ENCODE assay signal across 12 mouse cellular contexts in genomic region chr4:152029997-152030396, GRCm38 (mm10). TPM values are rescaled to one million over a fixed set of nuclear protein-coding genes. Genes with fewer than 3 reads are reported as not detected.
DNase-seq lines count a peak whose midpoint lies in the region; ATAC-seq lines count a peak whose summit lies in the region.
"Had no signal": no experiment of that assay in that cellular context is flagged by ENCODE, and none has a peak within 500 bp of the region (broad histone marks: within the 10 kb centered on the region; RNA-seq: fewer than 3 reads in every experiment).

No protein-coding gene starts in this region.

- no peak overlapping the region for H3K9ac ChIP-seq in limb, embryonic 15.5 days
- H3K9ac ChIP-seq: intestine, embryonic 15.5 days had no signal

- 65% methylated on average over 4 of the region's 4 CpGs for WGBS in limb, embryonic 15.5 days

- intact Hi-C loops in heart, postnatal 25 days (cut with DNase I): no loop called here

- H3K27ac ChIP-seq in limb, embryonic 15.5 days: peak overlapping the region; percentile 50; the same call in 1 of the 2 replicates
- H3K27ac ChIP-seq: intestine, embryonic 15.5 days had no signal

- no peaks in the 10 kb centered on the region for H3K9me3 ChIP-seq in limb, embryonic 15.5 days
- H3K9me3 ChIP-seq: intestine, embryonic 15.5 days had no signal

- DNase-seq in kidney, postnatal 10 days: peak; percentile 40
- no peak for DNase-seq in kidney, adult 9 months
- DNase-seq in 416B (ENCODE audit: low read depth): peak; percentile 64
- DNase-seq in adipocyte (ENCODE audit: low spot score): peak; percentile 23
- DNase-seq in natural killer cell, adult 2 months (ENCODE audit: low spot score in 2 of 2): no peak
- DNase-seq in heart, postnatal 25 days (ENCODE audit: low spot score): no peak
- DNase-seq: adrenal gland, postnatal 25 days; layer of hippocampus, postnatal 36 days; thymus, postnatal 4 days had no signal

- H3K4me3 ChIP-seq in limb, embryonic 15.5 days: no peak overlapping the region
- H3K4me3 ChIP-seq: intestine, embryonic 15.5 days had no signal

- peak overlapping the region; percentile 10; the same call in 1 of the 2 replicates for H3K4me2 ChIP-seq in limb, embryonic 15.5 days
- H3K4me2 ChIP-seq: intestine, embryonic 15.5 days had no signal

- H3K27me3 ChIP-seq in limb, embryonic 15.5 days: no peaks in the 10 kb centered on the region
- H3K27me3 ChIP-seq: intestine, embryonic 15.5 days had no signal

- H3K4me1 ChIP-seq in limb, embryonic 15.5 days: peaks cover 40% of the 10 kb centered on the region

- no peak for ATAC-seq in limb, embryonic 15.5 days (ENCODE audit: insufficient number of reproducible peaks, low FRiP score, low TSS enrichment, low read depth)
- ATAC-seq in CD4-positive, CD25-positive, alpha-beta regulatory T cell, adult 4 months: no peak
- ATAC-seq: intestine, embryonic 15.5 days had no signal

- H3K36me3 ChIP-seq in limb, embryonic 15.5 days: peaks cover 3% of the 10 kb centered on the region; the same call in 1 of the 2 replicates
- H3K36me3 ChIP-seq: intestine, embryonic 15.5 days had no signal

RNA-seq across cellular contexts. Expression of gene Zbtb48, which starts 2.5 kb away (rescaled TPM):
- polyA plus RNA-seq in limb, embryonic 15.5 days (2015; fragmentation: Nextera tagmentation; extraction: Ambion mirVana): 17.2 and 19.5 TPM in 2 replicates
- 10 to 100 TPM; 19.9 to 26.7 TPM for polyA plus RNA-seq in CD4-positive, CD25-positive, alpha-beta regulatory T cell, adult 4 months (2017; shearing (Covaris generic))
- total RNA-seq in heart, postnatal 25 days (2021): 1 to 10 TPM; 3.5 to 5.0 TPM

RNA-seq across cellular contexts. Expression of gene Tas1r1, which starts 8.4 kb away (rescaled TPM):
- polyA plus RNA-seq in limb, embryonic 15.5 days (2015; fragmentation: Nextera tagmentation; extraction: Ambion mirVana): 0.81 and 1.7 TPM in 2 replicates
- polyA plus RNA-seq in CD4-positive, CD25-positive, alpha-beta regulatory T cell, adult 4 months (2017; shearing (Covaris generic)): not detected
- under 1 TPM in 1 of 2 experiments, not detected in 1; 0.16 TPM for total RNA-seq in heart, postnatal 25 days (2021)

RNA-seq across cellular contexts. Expression of gene Nol9, which starts 9.1 kb away (rescaled TPM):
- 27.0 and 30.3 TPM in 2 replicates for polyA plus RNA-seq in limb, embryonic 15.5 days (2015; fragmentation: Nextera tagmentation; extraction: Ambion mirVana)
- 10 to 100 TPM; 11.3 to 14.9 TPM for polyA plus RNA-seq in CD4-positive, CD25-positive, alpha-beta regulatory T cell, adult 4 months (2017; shearing (Covaris generic))
- total RNA-seq in heart, postnatal 25 days (2021): 1 to 10 TPM; 8.6 to 9.6 TPM

RNA-seq across cellular contexts. Expression of gene Klhl21, which starts 21.4 kb away (rescaled TPM):
- polyA plus RNA-seq in limb, embryonic 15.5 days (2015; fragmentation: Nextera tagmentation; extraction: Ambion mirVana): 16.2 and 19.7 TPM in 2 replicates
- polyA plus RNA-seq in CD4-positive, CD25-positive, alpha-beta regulatory T cell, adult 4 months (2017; shearing (Covaris generic)): 1 to 10 TPM; 4.0 to 4.4 TPM
- 10 to 100 TPM; 69.8 to 76.2 TPM for total RNA-seq in heart, postnatal 25 days (2021)

RNA-seq across cellular contexts. Expression of gene Phf13, which starts 33.9 kb away (rescaled TPM):
- polyA plus RNA-seq in limb, embryonic 15.5 days (2015; fragmentation: Nextera tagmentation; extraction: Ambion mirVana): 28.4 and 34.2 TPM in 2 replicates
- 1 to 10 TPM; 1.8 to 5.0 TPM for polyA plus RNA-seq in CD4-positive, CD25-positive, alpha-beta regulatory T cell, adult 4 months (2017; shearing (Covaris generic))
- total RNA-seq in heart, postnatal 25 days (2021): 1 to 10 TPM; 5.8 to 6.2 TPM

Comparison
In these comparisons a context has a peak if more than half of its experiments do, and no peak if none do; other contexts are left out.
1. DNase-seq: peak in kidney, postnatal 10 days (single experiment), 416B (single experiment) and adipocyte (single experiment); none in kidney, adult 9 months (single experiment), natural killer cell, adult 2 months (0 of 2) and heart, postnatal 25 days (single experiment).